Mouse (Mus musculus) layer of hippocampus, adult 18-20 months (tissue): ENCODE results near the gene Rps10. TPM values are rescaled to one million over a fixed set of nuclear protein-coding genes. Genes with fewer than 3 reads are reported as not detected.

Experiments used
- DNase-seq, 2 experiments: peaks; one replicate each; pipeline ENCODE4 v3.0.0; 2022; ENCODE audit warnings: low spot score in 2 of 2
- total RNA-seq, 2 experiments: library from RNA; stranded (reverse); gene quantifications; 2 replicates each; pipeline ENCODE4 v1.2.3; 2021

Gene Rps10
- total RNA-seq, 2 experiments from 2014 or later: 526 to 527 TPM

DNA sequence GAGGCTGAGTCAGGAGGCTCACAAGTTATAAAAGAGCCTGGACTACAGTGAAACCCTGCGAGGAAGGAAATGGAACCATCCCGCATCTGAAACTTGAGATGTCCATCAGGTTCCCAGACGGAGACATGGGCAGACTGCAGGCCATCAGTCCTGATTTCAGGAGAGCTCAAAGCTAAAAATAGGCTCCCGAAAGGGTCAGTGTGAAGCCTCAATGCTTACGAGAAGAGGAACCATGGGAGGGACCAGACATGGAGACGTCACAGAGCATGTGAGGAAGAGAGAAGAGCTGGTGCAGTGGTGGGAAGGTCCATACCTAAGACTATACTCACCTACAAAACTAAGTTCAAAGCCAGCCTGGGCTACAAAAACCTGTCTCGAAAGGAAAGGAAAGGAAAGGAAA, 21.1 kb downstream of the Rps10 start:
- no peak for DNase-seq

DNA sequence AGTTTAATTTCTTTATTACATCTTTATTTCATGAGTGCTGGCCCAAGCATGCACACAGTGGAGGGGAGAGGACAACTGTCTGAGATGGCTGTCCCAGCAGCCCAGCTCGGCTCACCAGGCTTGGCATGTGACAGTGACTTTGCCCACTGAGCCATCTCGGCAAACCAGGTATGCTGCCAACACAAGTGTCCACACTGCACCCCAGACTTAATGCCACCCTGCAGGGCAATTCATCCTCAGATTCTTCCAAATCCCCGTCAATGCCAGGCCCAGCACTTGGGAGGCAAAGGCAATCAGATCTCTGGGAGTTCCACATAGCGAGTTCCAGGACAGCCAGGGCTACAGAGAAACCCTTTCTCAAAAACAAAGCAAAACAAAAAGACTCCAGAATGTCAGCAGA, 23.5 kb downstream of the Rps10 start:
- no peak for DNase-seq

DNA sequence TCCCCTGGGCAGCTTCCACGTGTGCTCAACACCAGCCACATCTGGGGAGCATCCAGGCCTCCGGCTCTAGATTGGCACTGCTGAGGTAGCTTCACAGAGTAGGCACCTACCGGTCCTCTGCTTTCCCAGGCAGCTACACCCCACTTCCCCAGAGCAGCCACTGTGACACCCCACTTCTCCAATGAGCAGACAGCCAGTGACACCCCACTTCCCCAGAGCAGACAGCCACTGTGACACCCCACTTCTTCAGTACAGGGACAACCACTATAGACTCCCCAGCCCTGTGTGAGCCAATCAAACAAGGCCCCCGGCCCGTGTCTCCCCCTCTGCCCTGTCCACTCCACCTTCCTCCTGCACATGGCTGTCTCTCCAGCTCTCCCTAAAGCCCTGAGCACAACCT, 24.5 kb downstream of the Rps10 start:
- no peak for DNase-seq

DNA sequence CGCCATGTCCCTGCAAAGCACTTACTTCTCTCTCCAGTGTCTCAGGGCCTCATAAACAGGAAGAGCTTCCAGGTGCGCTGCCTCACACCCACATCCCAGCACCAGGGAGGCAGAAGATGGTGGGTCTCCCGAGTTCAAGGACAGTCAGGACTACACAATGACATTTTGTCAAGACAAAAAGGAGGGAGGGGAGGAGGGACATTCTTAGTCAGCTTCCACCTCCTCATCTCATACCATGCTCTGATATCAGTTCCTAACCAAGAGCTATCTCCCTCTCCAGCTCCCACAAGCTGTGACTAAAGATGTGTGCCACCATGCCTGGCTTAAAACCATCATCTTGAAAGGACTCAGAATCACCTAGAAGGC, 25.0 kb downstream of the Rps10 start:
- no peak for DNase-seq

DNA sequence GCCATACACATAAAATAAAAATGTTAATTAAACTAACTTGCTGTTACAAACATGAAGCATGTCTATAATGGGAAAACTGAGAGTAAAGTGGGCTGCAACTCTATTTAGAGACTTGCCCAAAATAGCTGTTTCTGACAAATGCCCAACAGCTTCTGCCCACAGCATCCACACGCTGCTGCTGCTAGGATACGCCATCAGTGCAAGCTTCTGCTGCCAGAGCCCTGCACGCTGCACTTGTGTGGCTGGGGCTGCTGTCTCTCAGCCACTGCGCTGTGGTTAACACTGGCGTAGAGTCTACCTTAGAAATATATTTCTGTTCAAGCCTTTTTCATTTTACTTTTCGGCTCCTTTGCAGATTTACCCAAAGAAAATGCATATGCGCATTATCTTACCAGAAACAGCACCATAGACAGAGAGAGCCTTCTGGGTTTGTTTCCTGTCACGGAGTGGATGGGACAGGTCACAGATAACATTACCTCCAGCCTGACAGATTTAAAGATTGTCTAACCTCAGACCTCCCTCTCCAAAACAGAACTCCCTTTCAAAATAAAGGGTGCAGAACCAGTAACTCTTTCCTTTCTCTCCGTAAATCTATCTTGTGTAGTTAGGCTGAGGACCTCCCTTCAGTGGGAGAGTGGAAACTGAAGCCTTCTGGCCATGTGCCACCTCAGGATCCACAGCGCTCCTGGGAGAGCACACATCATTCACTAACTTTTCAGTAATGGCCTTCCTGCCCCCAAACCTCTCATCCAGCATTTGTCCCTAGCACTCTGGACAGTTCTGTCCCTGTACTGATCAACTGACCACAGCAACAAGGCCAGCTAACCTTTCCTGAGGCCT, 25.6 kb downstream of the Rps10 start:
- DNase-seq: peak; percentile 70 to 83

DNA sequence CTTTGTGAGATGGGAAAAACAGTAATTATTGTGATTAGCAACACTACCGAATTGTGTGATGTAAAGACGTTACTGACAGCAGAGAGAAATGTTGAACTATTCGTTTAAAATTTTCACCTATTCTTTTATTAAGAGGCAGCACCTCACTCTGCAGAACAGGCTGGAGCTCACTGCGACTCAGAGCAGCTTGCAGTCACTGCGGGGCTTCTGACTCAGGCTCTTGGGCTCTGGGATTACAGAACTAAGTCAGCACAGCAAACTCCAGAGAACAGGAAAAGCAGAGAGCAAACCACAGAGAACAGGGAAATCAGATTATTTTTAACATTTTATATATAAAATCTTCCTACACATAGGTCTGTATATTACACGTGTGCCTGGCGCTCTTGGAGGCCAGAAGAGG, 26.9 kb downstream of the Rps10 start:
- no peak for DNase-seq

DNA sequence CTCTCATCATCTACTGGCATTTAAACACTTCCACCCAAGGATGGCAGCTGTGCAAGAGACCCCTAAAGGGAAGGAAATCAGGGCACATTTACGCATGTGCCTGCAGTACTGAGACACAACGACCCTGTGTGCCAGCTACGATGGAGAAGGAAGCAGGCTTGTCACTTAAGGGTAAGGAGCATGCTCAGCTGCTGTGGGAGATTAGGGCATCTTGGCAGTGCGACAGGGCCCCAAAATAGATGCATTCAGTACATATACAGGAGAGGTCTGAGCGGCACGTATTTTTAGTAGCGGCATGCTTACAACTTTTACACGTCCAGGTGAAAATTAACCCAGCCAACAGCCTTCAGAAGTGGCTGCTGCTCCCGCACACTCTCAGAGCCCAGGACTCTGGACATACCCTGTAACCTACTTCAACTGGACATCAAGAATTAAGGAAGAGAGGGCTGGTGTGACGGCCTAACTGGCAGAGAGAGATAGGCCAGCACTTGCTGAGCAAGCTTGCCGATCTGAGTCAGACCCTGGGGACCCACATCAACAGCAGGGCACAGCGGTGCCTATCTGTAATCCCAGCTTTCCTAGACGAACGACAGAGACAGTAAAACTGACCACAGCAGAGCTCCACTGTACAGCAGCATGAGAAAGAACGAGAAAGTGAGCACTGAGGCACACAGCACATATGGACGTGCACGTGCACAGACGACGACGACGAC, 32.8 kb downstream of the Rps10 start:
- no peak for DNase-seq

DNA sequence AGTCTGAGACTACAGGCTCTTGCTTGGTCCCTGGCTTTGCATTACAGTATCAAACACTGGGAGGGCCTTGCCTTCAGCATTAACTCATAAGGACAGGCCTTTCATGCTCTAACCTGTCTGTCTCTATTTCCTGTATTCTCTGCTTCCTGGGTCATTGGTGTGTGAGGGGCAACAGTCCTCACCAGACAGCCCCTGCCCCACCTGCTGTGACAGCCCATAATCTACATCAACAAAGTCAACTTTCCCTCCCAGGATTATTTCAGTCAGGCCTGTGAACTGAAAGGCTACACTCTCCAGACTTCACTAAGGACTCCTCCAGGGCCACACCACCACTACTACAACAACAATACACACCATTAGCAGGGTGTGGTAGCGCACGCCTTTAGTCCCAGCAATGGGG, 33.4 kb downstream of the Rps10 start:
- no peak for DNase-seq

DNA sequence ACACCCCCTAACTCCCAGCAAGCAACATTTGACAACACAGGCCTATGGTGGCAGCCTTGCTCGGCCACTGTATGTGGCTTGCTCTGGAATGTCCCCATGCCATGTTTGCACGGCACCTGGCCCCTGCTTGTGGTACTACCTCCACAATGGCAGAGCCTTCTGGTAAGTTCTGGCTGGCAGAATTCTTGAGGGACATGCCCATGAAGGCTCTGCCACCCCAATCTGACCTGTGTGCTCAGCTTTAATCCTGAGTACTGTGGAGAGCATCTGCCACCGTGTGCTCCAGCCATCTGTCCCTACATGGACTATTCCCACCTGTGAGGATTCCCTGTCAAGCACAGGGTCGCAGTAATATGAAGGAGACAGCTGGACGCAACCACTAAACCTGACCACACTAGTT, 35.6 kb downstream of the Rps10 start:
- no peak for DNase-seq

DNA sequence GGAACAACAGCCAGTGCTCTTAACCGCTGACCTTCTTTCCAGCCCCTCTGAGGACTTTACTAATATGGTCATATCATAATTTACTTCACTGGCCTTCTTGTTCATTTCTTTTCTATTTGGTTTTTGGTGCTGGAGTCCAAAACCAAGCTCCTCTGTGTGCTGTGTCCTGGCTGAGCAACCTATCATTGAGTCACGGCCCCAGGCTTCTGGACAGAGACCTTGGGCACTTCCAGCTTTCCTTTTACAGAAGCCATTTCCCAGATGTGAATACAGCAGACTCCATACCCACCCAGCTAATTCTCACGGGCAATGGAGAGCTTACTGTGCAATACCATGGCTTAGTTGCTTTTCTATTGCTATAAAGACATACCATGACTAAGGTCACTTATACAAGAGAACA, 36.2 kb downstream of the Rps10 start:
- no peak for DNase-seq

DNA sequence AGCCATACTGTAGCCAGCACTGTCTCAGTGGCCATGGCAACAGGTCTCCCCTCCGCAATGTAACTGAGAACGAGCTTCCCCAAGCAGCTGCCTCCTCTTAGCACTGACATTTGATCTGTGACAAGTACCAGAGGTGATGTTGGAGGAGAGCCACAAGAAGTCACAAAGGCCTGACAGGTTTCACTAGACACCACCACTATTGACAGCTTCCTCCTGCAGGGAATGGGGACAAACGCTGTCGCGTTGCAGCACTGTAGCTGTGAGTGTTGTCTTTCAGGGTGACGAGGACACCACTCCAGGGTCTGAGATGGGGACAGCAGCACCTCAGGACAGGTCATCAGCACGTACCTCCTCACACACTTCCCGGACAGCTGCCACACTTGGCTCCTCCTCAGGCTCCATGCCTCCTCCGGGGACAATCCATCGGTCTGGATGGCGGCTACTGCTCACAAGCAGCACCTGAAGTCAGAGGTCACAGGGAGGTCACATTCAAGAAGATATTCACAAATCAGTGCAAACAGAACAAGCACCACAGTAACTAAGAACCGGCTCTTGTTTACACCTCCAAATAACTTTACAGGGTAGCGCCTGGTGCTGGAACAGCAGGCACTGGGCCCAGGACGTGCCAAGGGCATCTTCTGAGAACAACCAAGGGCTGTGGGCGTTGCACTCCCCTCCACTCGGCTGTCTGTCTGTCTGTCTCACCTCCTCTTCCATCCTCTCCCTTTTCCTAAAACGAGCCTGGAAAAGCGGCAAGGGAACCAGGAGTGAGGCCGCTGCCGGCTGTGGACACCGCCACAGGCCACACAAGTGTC, 39.9 kb downstream of the Rps10 start:
- no peak for DNase-seq

DNA sequence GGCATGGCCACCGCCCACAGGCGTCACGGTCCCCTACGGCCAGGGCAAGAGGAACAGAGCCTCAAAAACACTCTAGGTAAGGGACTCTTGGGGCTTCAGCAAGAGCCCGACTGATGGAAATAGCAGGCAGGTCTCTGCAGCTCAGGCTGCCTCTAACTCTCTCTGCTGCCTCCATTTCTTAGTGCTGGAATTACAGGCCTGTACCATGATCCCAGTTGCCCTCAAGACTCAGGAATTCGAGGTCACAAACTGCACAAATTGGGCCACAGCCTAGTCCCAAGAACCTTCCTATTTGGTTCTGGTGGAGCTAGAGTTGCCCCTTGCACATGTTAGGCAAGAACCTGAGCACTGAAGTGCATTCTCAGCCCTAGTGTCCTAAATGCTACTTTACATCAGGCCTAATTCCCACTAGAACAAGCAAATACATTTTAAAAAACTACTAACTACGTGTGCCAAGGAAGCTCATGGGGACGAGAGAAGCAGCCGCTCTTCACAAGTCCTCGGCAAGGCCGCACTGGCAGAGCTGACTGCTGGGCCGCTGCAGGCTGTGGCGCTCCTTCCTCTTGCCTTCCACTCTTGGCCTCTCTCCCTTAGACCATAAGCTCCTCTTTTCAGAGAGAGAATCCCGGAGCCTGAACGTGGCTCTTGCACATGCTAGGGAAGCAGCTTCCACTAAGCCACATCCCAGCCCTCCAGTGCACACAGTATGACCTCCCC, 40.7 kb downstream of the Rps10 start:
- DNase-seq: no peak

DNA sequence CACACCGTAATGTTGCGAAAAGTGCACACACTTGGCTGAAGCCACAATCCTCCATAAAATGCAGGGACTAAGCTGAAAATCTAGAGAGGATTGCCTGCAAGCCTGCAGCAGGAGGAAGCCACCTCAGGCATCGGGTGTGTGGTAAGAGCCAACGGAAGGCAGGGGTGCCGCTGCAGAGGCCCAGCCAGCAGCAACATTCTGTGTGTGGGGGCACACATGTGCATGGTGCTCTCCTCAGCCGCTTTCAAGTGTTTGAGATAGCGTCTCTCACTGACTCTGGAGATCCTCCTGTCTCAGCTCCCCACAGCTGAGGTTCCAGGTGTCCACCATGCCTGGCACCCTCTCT, 43.9 kb downstream of the Rps10 start:
- no peak for DNase-seq

DNA sequence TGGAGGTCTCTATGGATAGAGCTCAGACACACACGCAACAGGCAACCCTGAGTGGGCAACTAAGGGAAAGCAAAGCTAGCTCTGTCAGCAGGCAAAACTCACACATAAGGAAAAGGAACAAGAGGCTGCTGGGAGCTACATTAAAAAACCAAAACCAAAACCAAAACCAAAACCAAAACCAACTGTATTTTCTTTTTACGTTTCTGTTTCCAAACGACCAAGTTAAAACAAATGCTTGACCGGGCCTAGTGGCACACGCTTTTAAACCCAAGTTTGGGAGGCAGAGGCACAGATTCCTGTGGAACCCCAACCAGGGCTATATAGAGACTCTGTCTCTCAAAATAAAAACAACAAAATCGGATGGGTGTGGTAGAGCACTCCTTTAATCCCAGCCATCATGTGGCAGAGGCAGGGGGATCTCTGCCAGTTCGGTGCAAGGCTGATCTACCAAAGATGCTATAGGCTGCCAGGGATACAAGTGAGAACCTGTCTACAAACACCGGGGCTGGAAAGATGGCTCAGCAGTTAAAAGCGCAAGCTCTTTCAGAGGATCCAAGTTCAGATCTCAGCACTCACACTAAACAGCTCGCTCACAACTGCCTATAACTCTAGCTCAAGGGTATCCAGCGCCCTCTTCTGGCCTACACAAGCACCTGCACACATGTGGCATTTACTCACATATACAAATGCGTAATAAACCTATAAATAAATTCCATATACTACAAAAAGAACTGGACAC, 44.5 kb downstream of the Rps10 start:
- DNase-seq: no peak

DNA sequence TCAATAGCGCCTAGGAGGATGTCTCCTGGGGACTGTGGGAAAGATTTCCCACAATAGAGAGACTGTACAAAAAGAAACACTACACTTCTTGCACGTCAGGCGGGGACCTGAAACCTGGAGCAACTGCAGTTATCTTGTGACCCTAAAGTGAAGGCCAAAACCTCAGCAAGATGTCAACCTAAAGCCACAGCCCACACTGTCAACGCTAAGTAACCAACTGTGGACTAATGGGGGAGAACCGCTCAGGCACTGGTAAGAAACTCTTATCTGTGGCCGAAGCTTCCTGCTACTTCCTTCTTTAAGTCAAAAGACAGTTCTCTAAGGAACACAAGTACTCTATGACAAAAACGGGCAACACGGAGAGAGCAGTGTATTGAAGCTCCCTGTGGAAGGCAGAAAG, 48.2 kb downstream of the Rps10 start:
- DNase-seq: no peak

DNA sequence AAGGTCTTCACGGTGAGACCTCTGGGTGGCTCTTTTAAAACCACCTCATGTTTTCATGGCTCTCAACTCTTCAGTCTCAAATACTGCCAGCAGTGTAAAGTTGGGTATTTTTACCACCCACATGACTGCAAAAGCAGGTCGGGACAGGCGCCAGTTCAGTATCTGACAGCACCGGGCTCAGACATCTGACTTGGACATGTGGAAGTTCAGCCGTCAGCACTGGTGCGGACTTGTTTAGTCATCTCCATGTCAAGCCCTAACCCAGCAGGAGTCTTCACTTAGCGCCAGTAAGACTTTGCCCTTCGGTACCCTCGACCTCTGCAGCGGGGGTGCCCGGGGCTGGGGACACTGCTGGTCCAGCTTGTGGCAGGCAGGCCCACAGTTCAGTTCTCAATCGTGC, 49.2 kb downstream of the Rps10 start:
- peak in 1 of 2 experiments; percentile 71 for DNase-seq

DNA sequence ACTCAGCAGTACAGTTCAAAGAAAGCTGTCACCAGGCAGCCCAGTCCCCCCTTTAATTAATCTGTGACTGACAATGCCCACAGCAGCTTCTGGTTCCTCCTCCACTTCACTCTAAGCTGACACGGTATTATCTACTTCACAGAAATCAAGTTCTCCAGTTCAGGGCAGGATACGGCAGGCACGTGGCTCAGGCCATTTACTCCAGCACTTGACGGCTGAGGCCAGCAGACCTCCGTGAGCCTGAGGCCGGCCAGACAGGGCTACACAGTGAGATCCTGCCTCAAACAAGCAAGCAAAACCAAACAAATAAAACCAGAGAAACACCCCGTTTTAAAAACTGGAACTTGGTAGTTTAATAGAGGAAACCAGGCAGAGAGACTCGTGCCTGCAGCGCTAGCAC, 49.8 kb downstream of the Rps10 start:
- no peak for DNase-seq

DNA sequence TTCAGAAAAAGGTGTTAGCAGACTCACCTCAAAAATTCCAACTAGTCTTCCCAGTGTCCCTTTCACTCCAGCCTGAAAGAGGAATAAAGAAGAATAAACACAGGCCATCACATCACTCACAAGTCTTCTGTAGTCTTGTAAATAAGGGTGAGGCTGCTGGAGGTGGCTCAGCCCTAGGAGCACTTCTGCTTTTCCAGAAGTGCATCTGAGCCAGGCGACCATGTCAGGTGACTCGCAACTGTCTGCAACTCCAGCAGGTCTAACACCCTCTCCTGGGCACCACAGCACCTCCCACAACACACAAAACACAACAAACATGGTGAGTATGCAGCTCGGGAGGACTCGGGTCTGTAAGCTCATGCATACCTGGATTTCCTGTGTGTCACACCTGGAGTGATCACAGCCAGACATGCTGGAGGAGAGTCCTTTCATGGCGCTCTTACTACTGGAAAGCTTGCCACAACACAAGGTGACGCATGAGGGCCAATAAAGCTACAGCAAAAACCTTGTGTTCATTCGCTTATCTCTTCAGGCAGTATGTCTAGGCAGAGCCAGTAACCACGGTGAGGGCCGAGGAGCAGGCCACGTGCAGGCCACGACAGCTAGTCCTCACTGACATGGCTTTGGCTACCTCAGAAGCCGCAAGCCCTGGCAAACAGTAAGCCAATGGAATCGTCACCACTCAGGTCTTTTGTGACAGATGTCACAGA, 53.1 kb downstream of the Rps10 start:
- DNase-seq: no peak
